Mouse (Mus musculus) CD4-positive, CD25-positive, alpha-beta regulatory T cell, adult 9 weeks (primary cell): Measurements from ENCODE around the gene Ankk1. TPM values are rescaled to one million over a fixed set of nuclear protein-coding genes. Genes with fewer than 3 reads are reported as not detected.

Source experiments
- polyA plus RNA-seq: library from polyadenylated mRNA; unstranded; fragments of 100-300 nt; shearing (Covaris generic); gene quantifications from one replicate; pipeline ENCODE4 v1.2.1, GENCODE M21; 2017

Ankk1 gene
- not detected for polyA plus RNA-seq

GRCm38 (mm10) chr9:49426921-49427320, at the start of gene Ankk1:
Gene Ankk1, minus strand, starts transcription at chr9:49427021.

Other genes with a start within 250 kb of the Ankk1 start
- gene Gm4894, start 176.5 kb downstream of the Ankk1 start, polyA plus RNA-seq = not detected
- not detected for gene Drd2, start 86.4 kb downstream of the Ankk1 start, polyA plus RNA-seq
- gene Ttc12, start 59.2 kb upstream of the Ankk1 start, polyA plus RNA-seq = 0.10 TPM